Mouse (Mus musculus) hematopoietic stem cell, adult 5-6 weeks (primary cell): ENCODE measurements around the gene Spns2. TPM values are rescaled to one million over a fixed set of nuclear protein-coding genes. Genes with fewer than 3 reads are reported as not detected.

Experiments
- ATAC-seq, 2 experiments: fragments of 125-278 bp in 1 of 2; replicated peaks in 1 of 2; 2 replicates each; pipeline ENCODE4 v1.8.0; 2016 to 2017; ENCODE audit warnings: inconsistent platforms in 2 of 2, mild to moderate bottlenecking in 2 of 2, moderate number of reproducible peaks in 2 of 2, low read depth in 1 of 2, moderate TSS enrichment in 1 of 2; ENCODE audit not compliant: low FRiP score in 2 of 2, poor library complexity in 2 of 2, severe bottlenecking in 2 of 2, insufficient read depth in 1 of 2, low TSS enrichment in 1 of 2
- total RNA-seq: library from RNA; stranded (forward); fragments of 172-1452, 232-1000 nt; gene quantifications from 2 replicates; pipeline ENCODE4 v1.2.3, GENCODE M21; 2017

Spns2 gene
- total RNA-seq, 1 experiment from 2014 or later = 89.3 TPM

GRCm38 (mm10) chr11:72481952-72482351 lies 7.8 kb downstream of the Spns2 start:
- no peak for ATAC-seq

- no peak for ATAC-seq
These were observed 8.4 kb downstream of the Spns2 start for GRCm38 (mm10) chr11:72481313-72481712.

- no peak for ATAC-seq
These were observed 10.2 kb downstream of the Spns2 start for GRCm38 (mm10) chr11:72479499-72479898.

GRCm38 (mm10) chr11:72478228-72478627 lies 11.5 kb downstream of the Spns2 start:
- peak; percentile 5 to 49; a peak in 3 of 4 replicates for ATAC-seq

- no peak for ATAC-seq
These were observed 12.1 kb downstream of the Spns2 start for GRCm38 (mm10) chr11:72477653-72478052.

GRCm38 (mm10) chr11:72477182-72477581 lies 12.5 kb downstream of the Spns2 start:
- no peak for ATAC-seq

- no peak for ATAC-seq
These were observed 13.6 kb downstream of the Spns2 start for GRCm38 (mm10) chr11:72476074-72476625.

- ATAC-seq = peak; percentile 68 to 77
These were observed 14.3 kb downstream of the Spns2 start for GRCm38 (mm10) chr11:72475408-72475807.

GRCm38 (mm10) chr11:72474926-72475325 lies 14.8 kb downstream of the Spns2 start:
- ATAC-seq = no peak

GRCm38 (mm10) chr11:72473540-72473939 lies 16.2 kb downstream of the Spns2 start:
- no peak for ATAC-seq

GRCm38 (mm10) chr11:72471381-72471780 lies 18.3 kb downstream of the Spns2 start:
- ATAC-seq = no peak

- ATAC-seq = no peak
These were observed 19.7 kb downstream of the Spns2 start for GRCm38 (mm10) chr11:72470004-72470403.

GRCm38 (mm10) chr11:72469217-72469616 lies 20.5 kb downstream of the Spns2 start:
- ATAC-seq = peak in 1 of 2 experiments; percentile 46; a peak in 3 of 4 replicates

GRCm38 (mm10) chr11:72468525-72468924 lies 21.2 kb downstream of the Spns2 start:
- no peak for ATAC-seq

GRCm38 (mm10) chr11:72466694-72467507 lies 22.8 kb downstream of the Spns2 start:
- ATAC-seq = peak; percentile 74 to 79

- ATAC-seq = no peak
These were observed 23.6 kb downstream of the Spns2 start for GRCm38 (mm10) chr11:72465978-72466693.

- ATAC-seq = no peak
These were observed 24.9 kb downstream of the Spns2 start for GRCm38 (mm10) chr11:72464821-72465220.

GRCm38 (mm10) chr11:72461500-72461981 lies 28.2 kb downstream of the Spns2 start:
- ATAC-seq = no peak
